Comparison of ENCODE assay signal across 32 mouse cellular contexts in genomic region chr8:50310308-50310707, GRCm38 (mm10).
"Had no signal": no experiment of that assay in that cellular context is flagged by ENCODE, and none has a peak within 500 bp of the region (broad histone marks: within the 10 kb centered on the region; RNA-seq: fewer than 3 reads in every experiment).

No protein-coding gene starts in this region.

- DNase-seq: heart, adult 18-20 months; heart, adult 2 months; heart, postnatal 10 days; heart, postnatal 14 days; heart, postnatal 36 days; heart, postnatal 4 days; kidney, adult 11 months; kidney, adult 2 months; kidney, postnatal 10 days; kidney, postnatal 14 days; kidney, postnatal 25 days; kidney, postnatal 4 days; layer of hippocampus, adult 9-11 months; layer of hippocampus, postnatal 36 days had no signal

- H3K27ac ChIP-seq: heart, adult 2 months; heart, embryonic 10.5 days; heart, embryonic 13.5 days; heart, embryonic 15.5 days; hindbrain, embryonic 10.5 days; hindbrain, embryonic 12.5 days; hindbrain, embryonic 13.5 days; hindbrain, embryonic 14.5 days; hindbrain, embryonic 15.5 days; hindbrain, postnatal 0 days; intestine, embryonic 15.5 days; layer of hippocampus, adult 2 months; left cerebral cortex, adult 2 months had no signal

- H3K4me2 ChIP-seq: heart, embryonic 11.5 days; heart, embryonic 12.5 days; heart, embryonic 13.5 days; heart, embryonic 15.5 days; hindbrain, embryonic 12.5 days; hindbrain, embryonic 13.5 days; hindbrain, embryonic 14.5 days; hindbrain, embryonic 15.5 days; intestine, embryonic 15.5 days had no signal

- H3K36me3 ChIP-seq: heart, embryonic 10.5 days; heart, embryonic 12.5 days; heart, embryonic 13.5 days; heart, embryonic 15.5 days; hindbrain, embryonic 10.5 days; hindbrain, embryonic 12.5 days; hindbrain, embryonic 13.5 days; hindbrain, embryonic 15.5 days; intestine, embryonic 15.5 days had no signal

- H3K9ac ChIP-seq: heart, embryonic 12.5 days; heart, embryonic 13.5 days; heart, embryonic 15.5 days; hindbrain, embryonic 12.5 days; hindbrain, embryonic 13.5 days; hindbrain, embryonic 14.5 days; hindbrain, embryonic 15.5 days; intestine, embryonic 15.5 days had no signal

- H3K9me3 ChIP-seq: heart, embryonic 10.5 days; heart, embryonic 12.5 days; heart, embryonic 13.5 days; heart, embryonic 15.5 days; hindbrain, embryonic 10.5 days; hindbrain, embryonic 12.5 days; hindbrain, embryonic 13.5 days; hindbrain, embryonic 15.5 days; intestine, embryonic 15.5 days had no signal

- H3K27me3 ChIP-seq: heart, embryonic 12.5 days; heart, embryonic 13.5 days; heart, embryonic 15.5 days; hindbrain, embryonic 12.5 days; hindbrain, embryonic 13.5 days; hindbrain, embryonic 15.5 days; intestine, embryonic 15.5 days had no signal

- H3K4me3 ChIP-seq: heart, adult 2 months; heart, embryonic 10.5 days; heart, embryonic 12.5 days; heart, embryonic 13.5 days; heart, embryonic 15.5 days; hindbrain, embryonic 10.5 days; hindbrain, embryonic 12.5 days; hindbrain, embryonic 13.5 days; hindbrain, embryonic 15.5 days; intestine, embryonic 15.5 days; layer of hippocampus, adult 2 months; left cerebral cortex, adult 2 months had no signal

- ATAC-seq: hindbrain, embryonic 16.5 days; hindbrain, postnatal 0 days; inflammation-experienced regulatory T-cells, adult 6 months; intestine, embryonic 15.5 days; intestine, embryonic 16.5 days; intestine, postnatal 0 days had no signal

- H3K4me1 ChIP-seq: heart, embryonic 10.5 days; heart, embryonic 12.5 days; heart, embryonic 13.5 days; heart, embryonic 15.5 days; hindbrain, embryonic 10.5 days; hindbrain, embryonic 12.5 days; hindbrain, embryonic 13.5 days; hindbrain, embryonic 15.5 days; intestine, embryonic 15.5 days had no signal
